Mouse (Mus musculus): ENCODE measurements around the gene Rbck1. TPM values are rescaled to one million over a fixed set of nuclear protein-coding genes. Genes with fewer than 3 reads are reported as not detected.

Rbck1 gene
- polyA plus RNA-seq, 1 experiment = 743 TPM

- no peaks in the 10 kb centered on the region for H3K4me1 ChIP-seq (replicated peaks; ENCODE audit: control insufficient read depth, insufficient read depth, low read length)
- 61% methylated on average over 3 of the region's 3 CpGs for WGBS
- peaks cover 53% of the 10 kb centered on the region for H3K36me3 ChIP-seq (ENCODE audit: control insufficient read depth, insufficient read depth, low read length)
- TF ChIP-seq CTCF (IDR thresholded peaks at IDR 0.05; ENCODE audit: borderline replicate concordance, control insufficient read depth, extremely low read depth, insufficient read depth, low read length, poor library complexity) = no peak
- no peak for TF ChIP-seq POLR2A (IDR thresholded peaks at IDR 0.05; ENCODE audit: control insufficient read depth, extremely low read depth, insufficient read depth, low read length, poor library complexity)
- H3K27me3 ChIP-seq (ENCODE audit: control insufficient read depth, insufficient read depth, low read length) = no peaks in the 10 kb centered on the region
- no peak overlapping the region for H3K27ac ChIP-seq (ENCODE audit: control insufficient read depth, insufficient read depth, low read length)
- DNase-seq = no peak
- no peak overlapping the region for H3K4me3 ChIP-seq (ENCODE audit: control insufficient read depth, insufficient read depth, low read length)
These were observed 51.0 kb downstream of the Rbck1 start for GRCm38 (mm10) chr2:152281407-152281806.

- Histone ChIP-seq H3K27me3 (ENCODE audit: control insufficient read depth, insufficient read depth, low read length) (no peaks in the 10 kb centered on the region), H3K36me3 (ENCODE audit: control insufficient read depth, insufficient read depth, low read length) (peaks cover 51% of the 10 kb centered on the region), H3K27ac (ENCODE audit: control insufficient read depth, insufficient read depth, low read length) (no peak overlapping the region), H3K4me1 (replicated peaks; ENCODE audit: control insufficient read depth, insufficient read depth, low read length) (no peaks in the 10 kb centered on the region), H3K4me3 (ENCODE audit: control insufficient read depth, insufficient read depth, low read length) (no peak overlapping the region)
- TF ChIP-seq POLR2A (IDR thresholded peaks at IDR 0.05; ENCODE audit: control insufficient read depth, extremely low read depth, insufficient read depth, low read length, poor library complexity) (no peak), CTCF (IDR thresholded peaks at IDR 0.05; ENCODE audit: borderline replicate concordance, control insufficient read depth, extremely low read depth, insufficient read depth, low read length, poor library complexity) (no peak)
- 84% methylated on average over 2 of the region's 2 CpGs for WGBS
- no peak for DNase-seq
These were observed 58.8 kb downstream of the Rbck1 start for GRCm38 (mm10) chr2:152273639-152274038.

Other genes starting within 250 kb of the Rbck1 start
- gene Srxn1, start 227.1 kb downstream of the Rbck1 start, polyA plus RNA-seq (2012; rRNA removed) = 46.8 and 50.3 TPM in 2 replicates
- 3.4 and 5.0 TPM in 2 replicates for gene Tcf15, start 189.1 kb downstream of the Rbck1 start, polyA plus RNA-seq (2012; rRNA removed)
- 34.3 and 36.1 TPM in 2 replicates for gene Csnk2a1, start 105.8 kb downstream of the Rbck1 start, polyA plus RNA-seq (2012; rRNA removed)
- 69.7 and 78.2 TPM in 2 replicates for gene Tbc1d20, start 38.8 kb downstream of the Rbck1 start, polyA plus RNA-seq (2012; rRNA removed)
- gene Trib3, start 11.4 kb upstream of the Rbck1 start, polyA plus RNA-seq (2012; rRNA removed) = 2.6 and 3.8 TPM in 2 replicates
- 0.07 TPM in 1 of 2 replicates, not detected in the other for gene Nrsn2, start 44.0 kb upstream of the Rbck1 start, polyA plus RNA-seq (2012; rRNA removed)
- gene Sox12, start 65.4 kb upstream of the Rbck1 start, polyA plus RNA-seq (2012; rRNA removed) = 3.8 and 4.5 TPM in 2 replicates
- gene Zcchc3, start 82.4 kb upstream of the Rbck1 start, polyA plus RNA-seq (2012; rRNA removed) = 1.7 and 2.0 TPM in 2 replicates
- 0.36 and 0.50 TPM in 2 replicates for gene 6820408C15Rik, start 82.9 kb upstream of the Rbck1 start, polyA plus RNA-seq (2012; rRNA removed)
- gene Defb23, start 132.0 kb upstream of the Rbck1 start, polyA plus RNA-seq (2012; rRNA removed) = not detected in 2 replicates
- not detected in 2 replicates for gene Defb20, start 144.4 kb upstream of the Rbck1 start, polyA plus RNA-seq (2012; rRNA removed)
- 0.24 TPM in 1 of 2 replicates, not detected in the other for gene Defb22, start 157.5 kb upstream of the Rbck1 start, polyA plus RNA-seq (2012; rRNA removed)
- not detected in 2 replicates for gene Defb26, start 179.0 kb upstream of the Rbck1 start, polyA plus RNA-seq (2012; rRNA removed)
- not detected in 2 replicates for gene Defb28, start 185.6 kb upstream of the Rbck1 start, polyA plus RNA-seq (2012; rRNA removed)
- gene Defb29, start 207.4 kb upstream of the Rbck1 start, polyA plus RNA-seq (2012; rRNA removed) = not detected in 2 replicates
- not detected in 2 replicates for gene Gm17416, start 236.7 kb upstream of the Rbck1 start, polyA plus RNA-seq (2012; rRNA removed)
- not detected in 2 replicates for gene Defb21, start 240.1 kb upstream of the Rbck1 start, polyA plus RNA-seq (2012; rRNA removed)
- 1.5 and 1.7 TPM in 2 replicates for gene Defb19, start 247.7 kb upstream of the Rbck1 start, polyA plus RNA-seq (2012; rRNA removed)

Data from thymus, adult 2 months (tissue).